Mouse (Mus musculus) thymus, postnatal 10 days (tissue): ENCODE measurements at regions not wholly inside any gene's neighbourhood (a gene's known extent, or its start where the extent isn't known, plus 50 kb on each side); places are given as distances from the start of the nearest gene placed in this dataset.

Source experiments
- DNase-seq, 2 experiments: peaks; one replicate each; pipeline ENCODE4 v3.0.0; 2021; ENCODE audit warnings: low spot score in 2 of 2

DNA sequence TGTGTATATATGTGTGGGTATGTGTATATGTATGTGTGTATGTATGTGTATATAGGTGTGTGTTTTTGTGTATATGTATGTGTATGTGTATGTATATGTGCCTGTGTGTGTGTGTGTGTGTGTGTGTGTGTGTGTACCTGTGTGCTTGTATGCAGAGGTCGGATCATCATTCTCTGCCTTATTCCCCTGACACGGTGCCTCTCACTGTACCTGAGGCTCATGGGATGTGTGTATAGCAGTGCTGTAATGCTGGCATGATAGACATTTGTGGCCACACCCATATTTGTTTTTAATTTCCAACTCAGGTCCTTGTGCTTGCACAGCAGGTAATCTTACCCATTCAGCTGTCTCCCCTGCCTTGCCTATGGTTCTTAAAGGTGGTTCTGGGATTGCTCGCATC, 402.1 kb upstream of the Tmpo start:
- DNase-seq = no peak

DNA sequence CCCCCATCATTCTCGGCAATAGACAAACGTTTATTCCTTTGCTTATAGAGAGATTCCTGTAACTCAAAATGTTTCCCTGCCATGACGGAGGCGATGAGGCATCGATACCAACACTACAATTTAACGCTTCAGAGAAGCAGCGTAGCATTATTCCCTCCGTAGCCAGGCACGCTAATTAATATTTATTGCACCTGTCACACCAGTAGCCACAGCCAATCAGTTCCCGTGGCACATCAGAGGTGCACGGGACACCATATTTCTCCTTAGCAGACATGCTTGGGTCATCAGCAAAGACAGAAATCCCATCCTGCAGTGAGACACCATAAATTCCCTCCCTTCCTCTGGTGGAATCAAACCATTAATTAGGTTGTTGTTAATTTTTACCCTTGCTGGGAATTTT, 399.8 kb upstream of the Tmpo start:
- DNase-seq = no peak

DNA sequence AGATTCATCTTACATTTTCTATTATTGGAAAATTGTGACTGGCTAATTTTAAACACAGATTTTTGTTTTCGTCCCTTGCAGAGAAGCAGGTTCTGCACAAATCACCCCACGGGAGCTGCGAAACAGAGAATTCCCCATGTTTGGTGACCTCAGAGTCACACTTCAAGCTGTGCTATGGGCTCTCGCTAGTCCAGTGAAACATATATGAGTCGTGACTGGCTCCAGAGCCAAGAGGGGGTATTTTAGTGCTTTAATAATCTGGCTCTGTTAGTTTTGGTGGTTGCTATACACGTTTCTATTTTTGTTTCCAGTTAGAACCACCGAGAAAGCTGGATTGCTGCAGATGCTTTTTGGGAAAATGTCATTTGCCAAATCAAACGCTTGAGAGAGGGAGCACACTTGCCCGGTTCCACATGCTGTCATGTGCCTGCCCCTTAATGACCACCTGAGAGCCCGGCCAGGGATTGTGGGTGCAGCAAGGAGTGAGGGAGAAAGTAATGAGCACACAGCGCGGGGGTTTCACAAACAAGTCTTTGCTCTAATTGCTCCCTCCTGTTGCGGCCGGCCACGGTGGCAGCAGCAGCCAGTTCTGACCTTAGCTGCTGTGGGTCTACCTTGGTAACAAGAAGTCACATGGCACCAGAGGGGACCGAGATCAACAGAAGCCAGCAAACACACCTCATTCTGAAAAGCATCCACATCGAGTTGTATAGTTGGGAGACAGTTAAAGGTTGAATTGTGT, 394.4 kb upstream of the Tmpo start:
- no peak for DNase-seq

DNA sequence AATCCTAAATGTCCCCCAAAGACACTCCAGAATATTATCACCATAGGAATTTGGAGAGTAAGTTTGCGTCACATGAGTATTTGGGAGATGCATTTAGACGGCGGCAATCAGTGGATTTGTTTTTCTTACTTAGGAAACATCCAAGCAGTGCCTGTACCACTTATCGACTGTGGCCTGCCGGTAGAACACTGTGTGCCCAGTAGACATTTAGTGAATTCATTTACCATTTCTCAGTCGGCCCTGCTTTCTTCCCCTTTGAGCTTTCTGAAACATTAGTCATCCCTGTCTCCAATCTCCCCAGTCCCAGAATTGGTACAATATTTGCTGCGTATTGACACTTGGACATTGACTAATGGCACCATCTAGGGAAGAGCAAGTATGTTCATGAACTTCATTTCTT, 391.7 kb upstream of the Tmpo start:
- no peak for DNase-seq

DNA sequence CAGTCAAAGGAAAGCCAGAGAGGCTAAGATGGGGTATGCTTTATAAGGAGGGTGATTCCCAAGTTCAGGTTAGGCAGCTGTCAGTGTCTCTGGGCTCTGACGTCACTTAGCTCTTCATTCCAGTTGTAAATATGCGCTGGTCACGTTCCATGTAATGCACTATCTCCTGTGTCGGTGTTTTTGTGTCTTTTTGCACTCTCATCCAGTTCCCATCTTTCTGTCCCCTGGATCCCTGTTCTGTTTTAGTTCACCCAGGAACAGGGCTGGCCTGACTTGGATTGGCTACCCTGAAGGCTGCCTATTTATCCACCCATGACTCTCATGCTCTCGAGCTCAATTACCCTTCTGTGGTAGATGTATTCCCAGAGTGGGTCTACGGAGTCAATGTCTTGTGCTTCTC, 387.9 kb upstream of the Tmpo start:
- no peak for DNase-seq

DNA sequence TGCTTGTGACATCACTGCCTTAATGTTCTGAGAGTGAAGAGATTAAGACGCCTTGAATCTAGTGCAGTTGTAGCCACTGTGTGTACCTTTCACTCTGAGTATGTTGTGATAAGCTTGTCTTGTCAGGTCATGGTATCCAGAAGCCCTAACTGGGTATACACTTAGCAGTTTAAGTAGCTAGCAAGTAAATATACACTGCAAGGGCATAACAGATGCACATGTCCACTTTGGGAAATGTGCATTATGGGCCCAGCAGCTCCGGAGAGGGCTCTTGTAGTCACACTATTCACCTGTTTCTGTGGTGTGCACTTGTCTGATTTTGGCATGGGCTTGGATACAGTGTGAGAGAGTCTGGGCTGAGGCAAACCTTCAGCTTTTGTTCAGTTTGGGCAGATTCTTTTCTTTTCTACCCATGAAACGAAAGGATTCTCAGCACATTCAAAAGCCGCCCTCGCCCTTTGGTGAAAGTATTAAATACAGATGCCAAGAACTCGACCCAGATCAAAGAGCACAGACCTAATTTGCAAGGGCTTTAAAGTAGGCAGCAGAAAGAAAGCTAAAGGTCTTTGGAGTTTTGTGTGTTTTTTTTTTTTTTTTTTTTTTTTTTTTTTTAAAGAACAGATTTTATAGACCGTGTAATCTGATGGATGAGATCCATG, 385.1 kb upstream of the Tmpo start:
- DNase-seq = no peak

DNA sequence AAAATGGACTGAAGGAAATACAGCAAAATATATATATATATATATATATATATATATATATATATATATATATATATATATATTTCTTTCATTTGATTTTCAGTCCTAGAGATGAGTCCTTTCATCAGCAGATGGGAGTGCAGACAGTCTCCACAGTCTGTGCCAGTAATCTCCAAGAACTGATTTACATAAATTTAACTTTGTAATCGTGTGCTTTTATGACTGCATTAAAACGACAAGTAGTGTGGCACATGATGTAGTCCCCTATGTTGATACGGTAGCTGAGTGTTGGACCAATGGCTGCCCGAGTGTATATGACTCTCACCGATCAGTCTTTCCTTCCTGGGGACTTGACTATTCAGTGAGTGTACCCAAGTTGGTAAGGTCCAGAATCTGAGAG, 378.2 kb upstream of the Tmpo start:
- no peak for DNase-seq

DNA sequence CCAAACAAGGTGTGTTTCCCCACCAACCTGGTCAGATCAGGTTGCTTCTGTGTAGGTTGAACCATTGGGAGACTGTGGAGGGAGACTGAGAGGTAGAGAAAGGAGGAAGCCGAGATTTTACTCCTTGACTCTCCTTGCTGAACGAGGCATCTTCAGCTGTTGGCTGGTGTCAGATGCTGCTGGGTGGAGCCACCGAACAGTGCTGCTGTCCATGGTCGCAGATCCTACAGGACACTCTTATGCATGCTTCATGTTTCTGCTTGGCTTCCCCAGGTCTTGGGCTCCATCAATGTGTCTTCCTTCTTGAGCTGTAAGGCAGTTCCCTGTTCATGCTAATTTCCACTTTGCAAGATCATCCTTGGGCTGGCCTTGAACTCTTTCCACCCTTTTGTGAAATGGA, 367.0 kb upstream of the Tmpo start:
- no peak for DNase-seq

DNA sequence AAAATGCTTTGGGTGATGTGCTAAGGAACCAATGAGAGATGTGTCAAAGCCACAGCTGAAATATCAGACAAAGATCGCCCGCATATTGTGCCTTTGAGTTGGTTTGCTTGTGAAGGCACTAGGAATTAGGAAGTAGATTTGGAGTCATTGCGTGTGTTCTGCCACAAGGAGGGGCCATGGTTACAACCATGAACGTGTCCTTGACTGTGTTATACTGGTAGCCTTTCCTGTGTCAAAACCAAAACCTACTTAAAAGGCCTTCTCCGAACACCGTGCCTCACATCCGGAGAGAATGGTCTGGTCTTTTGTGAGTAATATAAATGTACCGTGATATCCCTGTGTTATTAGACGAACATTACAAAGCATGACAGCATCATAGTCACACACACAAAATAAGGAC, 365.0 kb upstream of the Tmpo start:
- DNase-seq = no peak

DNA sequence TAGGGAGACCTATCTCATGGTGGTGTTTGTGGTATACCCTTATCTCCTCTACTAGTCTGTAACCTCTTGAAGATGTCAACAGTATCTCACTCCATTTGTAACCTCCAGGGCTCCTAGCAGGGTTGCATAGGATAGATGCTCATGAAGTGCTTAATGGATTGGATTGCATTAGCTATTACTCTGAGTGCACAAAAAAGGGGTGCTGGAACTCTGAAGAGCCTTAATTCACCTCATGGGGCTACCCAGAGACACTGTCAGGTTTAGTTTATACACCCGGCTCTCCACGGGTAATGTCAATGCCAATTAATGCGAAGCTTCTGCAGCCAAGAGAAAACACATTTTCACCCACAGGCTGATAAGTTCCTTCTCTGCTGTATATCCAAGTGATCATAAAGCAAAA, 364.3 kb upstream of the Tmpo start:
- no peak for DNase-seq

DNA sequence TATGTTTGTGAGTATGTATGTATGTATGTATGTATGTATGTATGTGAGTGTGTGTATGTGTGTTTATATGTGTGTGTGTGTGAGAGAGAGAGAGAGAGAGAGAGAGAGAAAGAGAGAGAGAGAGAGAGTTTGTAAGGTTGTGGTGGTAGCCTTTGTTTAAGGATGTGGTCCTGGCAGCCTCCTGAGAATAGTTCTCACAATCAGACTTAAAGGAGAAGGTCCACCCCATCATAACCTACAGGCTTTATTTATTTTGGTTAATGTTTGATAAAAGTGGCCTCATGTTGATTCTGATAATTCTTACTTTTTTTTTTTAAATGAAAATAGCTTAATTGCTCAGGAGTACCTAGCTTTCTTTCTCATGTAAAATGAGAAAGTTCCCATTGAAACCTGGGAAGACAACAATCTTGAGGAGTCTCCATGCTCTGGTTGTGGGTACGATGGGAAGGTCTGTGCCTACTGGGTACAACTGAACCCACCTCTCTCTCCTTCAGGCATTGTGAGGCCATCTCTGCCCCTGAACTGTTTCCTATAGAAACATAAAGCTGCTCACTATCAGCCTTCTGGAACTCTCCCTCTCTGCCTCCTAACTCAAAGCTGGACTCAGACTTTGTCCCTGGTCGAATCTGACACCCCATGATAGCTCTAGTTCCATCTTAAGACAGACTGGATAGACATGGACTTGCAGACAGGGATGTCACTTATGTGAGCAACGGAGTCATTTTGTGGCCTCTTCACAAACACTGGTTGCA, 362.2 kb upstream of the Tmpo start:
- no peak for DNase-seq

DNA sequence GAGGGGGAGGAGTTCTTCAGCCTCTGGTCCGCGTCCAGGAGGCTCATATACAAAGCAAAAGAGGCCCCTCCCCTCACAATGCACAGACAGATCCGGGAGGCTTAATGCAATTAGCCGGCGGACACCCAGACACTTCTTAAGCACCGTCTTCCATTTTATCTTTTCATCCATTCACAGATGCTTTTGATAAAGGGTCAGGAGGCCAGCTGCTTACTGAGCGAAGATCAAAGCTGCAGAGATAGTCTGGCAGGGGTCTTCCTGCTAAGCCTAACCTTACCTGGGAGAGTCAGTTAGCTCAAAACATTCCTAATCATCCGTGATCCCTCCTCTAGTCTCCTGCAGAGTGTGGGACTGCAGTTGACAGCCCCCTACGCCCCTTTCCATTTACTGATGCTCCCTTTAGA, 361.1 kb upstream of the Tmpo start:
- no peak for DNase-seq

DNA sequence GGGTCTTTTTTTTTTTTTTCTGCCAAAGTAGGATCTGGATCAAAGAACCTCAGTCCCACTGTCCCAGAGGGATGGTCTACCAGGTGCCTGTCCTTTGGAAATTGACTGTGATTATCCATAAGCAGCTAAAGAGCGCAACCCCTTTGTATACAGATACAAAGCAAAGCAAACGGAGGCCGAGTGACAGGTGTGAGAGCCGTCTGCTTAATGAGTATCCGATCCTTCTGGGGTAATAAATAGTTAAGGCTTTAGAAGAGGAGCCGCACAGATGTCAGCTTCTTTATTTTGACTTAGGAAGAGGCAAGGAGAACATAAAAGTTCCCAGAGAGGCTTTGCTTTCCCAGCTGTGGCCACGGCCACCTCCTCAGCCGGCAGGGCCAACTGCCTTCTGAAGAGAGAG, 356.1 kb upstream of the Tmpo start:
- no peak for DNase-seq

DNA sequence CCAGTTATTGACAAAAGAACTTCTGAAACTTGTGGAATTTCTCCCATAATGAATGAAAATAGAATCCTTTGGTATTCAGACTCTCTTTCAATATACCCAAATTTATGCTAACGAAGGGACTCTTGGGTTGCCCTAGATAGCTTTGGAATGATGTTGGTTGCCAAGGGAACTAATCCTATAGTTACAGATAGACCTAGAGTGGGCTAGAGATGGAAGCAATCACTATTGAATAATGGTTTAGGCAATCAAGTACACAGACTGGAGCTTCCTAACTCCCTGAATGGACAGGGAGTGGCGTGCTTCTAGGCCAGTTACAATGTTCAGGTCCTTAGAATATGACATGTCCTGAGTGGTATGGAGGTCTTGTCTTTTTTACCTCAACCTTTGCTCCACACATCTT, 354.3 kb upstream of the Tmpo start:
- no peak for DNase-seq

DNA sequence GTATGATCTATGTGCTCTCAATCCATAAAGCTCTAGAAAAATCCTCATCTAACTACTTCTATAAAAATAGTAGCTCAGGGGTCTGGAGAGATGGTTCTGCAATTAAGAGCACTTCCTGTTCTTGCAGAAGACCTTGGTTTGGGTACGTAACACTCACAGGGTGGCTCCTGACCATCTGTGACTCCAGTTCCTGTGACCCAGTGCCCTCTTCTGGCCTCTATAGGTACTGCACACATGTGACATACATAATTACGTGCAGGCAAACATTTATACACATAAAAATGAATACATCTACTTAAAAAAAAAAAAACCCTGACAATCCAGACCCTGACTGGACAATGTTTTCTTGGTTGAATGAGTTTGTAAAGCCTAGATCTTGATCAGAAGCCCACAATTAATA, 347.2 kb upstream of the Tmpo start:
- DNase-seq = no peak

DNA sequence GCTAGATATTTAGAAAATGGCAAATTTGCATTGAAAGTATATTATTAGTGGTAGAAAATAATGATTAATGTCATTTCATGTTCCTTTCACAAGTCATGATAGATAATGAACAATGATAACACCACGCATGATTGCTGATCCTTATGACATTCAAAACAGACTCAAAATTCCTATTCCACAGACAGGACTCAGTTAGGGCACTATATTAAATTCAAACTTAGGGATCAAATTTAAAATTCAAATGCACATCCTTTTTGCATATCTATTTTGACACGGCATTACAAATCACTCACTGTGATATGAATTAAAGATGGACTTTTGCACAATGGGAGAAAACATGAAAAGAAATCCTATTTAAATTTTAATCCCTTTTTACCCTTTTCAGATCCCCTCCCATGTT, 340.1 kb upstream of the Tmpo start:
- no peak for DNase-seq

DNA sequence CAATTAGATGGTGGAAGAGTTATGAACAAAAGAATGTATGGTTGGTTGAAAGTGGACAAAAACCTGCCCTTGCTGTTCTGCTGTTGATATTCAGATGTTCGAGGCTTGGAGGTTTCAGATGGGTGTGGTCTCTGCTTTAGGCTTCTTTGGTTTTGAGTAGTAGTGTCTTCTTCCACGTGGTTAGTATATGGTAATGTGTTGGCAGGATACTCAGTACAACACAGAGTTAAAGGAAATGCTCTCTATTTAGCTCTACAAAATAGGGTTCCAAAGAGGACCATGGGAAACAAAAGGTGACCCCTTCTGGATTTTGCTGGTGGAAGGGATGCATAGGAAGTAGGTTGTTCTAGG, 333.9 kb upstream of the Tmpo start:
- DNase-seq = no peak

DNA sequence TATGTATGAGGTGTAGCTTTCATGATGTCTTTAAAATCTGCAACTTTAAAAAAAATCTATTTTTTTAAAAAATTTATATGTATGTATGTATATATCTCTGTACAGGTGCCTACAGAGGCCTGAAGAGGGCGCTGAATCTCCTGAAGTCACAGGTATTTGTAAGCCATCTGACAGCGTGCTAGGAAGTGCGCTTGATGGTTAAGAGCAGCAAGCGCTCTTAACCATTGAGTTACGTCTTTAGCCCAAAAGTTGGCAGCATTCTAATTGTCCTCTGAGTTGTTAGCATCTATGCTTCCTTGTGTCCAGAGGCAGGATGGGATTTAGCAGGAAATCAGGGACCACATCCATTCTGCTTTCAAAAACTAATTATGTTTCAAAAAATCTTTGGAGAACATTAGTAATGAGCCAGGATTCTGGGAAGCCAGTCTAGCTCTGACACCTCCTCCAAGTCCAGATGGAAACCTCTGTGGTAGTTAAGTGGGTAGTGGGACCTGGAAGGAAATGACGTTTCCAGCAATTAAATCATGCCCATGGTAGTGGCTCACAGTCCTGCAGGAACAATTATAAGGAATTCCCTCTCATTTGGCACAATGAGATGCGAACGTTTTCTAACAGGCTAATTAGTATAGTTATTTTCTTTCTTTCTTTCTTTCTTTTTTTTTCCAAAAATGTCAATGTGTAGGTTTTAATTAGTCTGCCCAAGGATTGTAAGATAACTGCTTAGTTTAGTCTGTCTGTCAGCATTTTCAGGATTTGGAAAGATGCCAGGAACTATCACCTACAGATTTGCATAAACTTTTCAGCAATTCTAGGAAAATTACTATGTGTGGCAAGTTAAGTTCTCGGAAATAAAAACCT, 333.3 kb upstream of the Tmpo start:
- no peak for DNase-seq

DNA sequence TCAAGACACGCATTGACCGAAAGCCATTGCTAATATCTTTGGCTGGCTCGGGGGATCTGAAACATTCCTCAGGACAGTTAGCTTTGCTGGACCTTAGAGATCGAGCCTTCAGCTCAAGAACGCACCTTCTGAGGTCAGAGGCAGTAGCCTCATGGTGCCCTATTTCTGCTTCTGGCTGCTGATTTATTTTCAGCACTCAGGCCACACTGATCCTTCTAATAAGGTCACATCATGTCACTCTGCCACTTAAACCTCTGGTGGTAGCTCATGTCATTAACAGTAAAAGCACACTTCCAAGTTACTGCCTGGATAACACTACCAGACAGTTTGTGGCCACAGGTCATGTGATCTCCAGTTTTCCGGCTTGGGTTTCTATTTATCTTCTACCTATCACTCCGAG, 325.9 kb upstream of the Tmpo start:
- no peak for DNase-seq

DNA sequence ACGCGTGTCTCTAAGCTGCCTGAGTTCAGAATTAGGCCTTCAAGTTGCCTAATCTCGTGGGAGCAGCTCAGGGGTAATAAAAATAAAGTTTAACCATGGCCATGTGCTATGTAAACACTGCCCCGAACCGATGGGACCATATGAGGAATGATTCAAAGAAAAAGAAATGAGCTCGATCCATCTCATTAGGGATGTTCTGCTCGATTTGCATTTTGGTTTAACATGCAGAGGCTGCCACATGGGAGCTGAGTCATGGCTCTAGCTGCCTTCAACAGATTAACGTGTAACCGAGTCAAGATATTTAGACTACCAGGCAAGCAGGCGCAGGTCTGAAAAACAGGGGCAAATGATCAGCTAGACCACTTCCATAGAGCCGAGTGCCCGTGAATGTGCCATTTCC, 323.8 kb upstream of the Tmpo start:
- no peak for DNase-seq

DNA sequence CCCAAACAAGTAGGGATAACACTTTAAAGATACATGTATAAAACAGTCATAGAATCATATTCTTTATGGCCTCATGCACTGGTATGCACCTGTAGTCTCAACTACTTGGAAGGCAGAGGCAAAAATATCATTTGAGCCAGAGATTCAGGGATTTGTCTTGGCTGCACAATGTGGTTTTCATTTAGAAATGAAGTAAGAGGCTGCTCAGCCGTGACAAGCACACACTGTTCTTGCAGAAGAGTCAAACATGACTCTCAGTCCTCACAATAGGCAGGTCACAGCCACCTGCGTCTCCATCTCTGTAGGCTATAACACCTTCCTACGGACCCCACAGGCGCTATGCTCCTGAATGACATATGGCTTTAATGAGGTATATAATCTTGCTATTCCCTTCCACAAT, 317.4 kb upstream of the Tmpo start:
- DNase-seq = no peak

DNA sequence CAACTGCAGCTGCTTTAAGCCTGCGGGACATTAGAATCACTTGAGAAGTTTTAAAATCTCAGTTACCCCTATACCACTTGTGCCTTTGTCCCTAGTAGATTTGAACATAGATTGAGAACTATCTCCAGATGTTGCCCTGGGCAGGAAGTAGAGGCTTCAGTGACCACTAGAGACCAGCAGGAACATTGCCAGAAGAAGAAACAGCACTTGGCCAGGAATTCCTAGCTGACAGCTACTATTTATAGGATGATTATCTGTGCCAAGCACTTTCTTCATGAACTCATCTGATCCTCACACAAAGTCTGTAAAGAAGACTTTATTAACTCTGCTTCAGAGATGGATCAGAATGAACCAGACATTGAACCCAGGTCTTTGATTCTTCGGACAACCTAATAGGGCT, 283.6 kb upstream of the Tmpo start:
- no peak for DNase-seq
